Mouse (Mus musculus) liver, embryonic 16.5 days (tissue): Measurements from ENCODE around the gene Zfp365. TPM values are rescaled to one million over a fixed set of nuclear protein-coding genes. Genes with fewer than 3 reads are reported as not detected.

Source experiments
- ATAC-seq: fragments of 200-750 bp; cut with Nextera tagmentation; 2 replicates; pipeline ENCODE4 v1.8.0; 2017; ENCODE audit warnings: low read depth, mild to moderate bottlenecking, moderate number of reproducible peaks, moderate library complexity
- H3K27ac ChIP-seq: fragments of 300-500 bp; sonication (generic); 2 replicates; pipeline ENCODE4 v1.5.1; 2014; ENCODE audit warnings: mild to moderate bottlenecking, low read length
- H3K27me3 ChIP-seq: fragments of 300-500 bp; sonication (generic); 2 replicates; pipeline ENCODE4 v1.6.1; 2014; ENCODE audit warnings: low read depth, low read length, mixed read lengths; ENCODE audit not compliant: control insufficient read depth, insufficient read depth
- H3K36me3 ChIP-seq: fragments of 300-500 bp; sonication (generic); 2 replicates; pipeline ENCODE4 v1.6.1; 2014; ENCODE audit warnings: mild to moderate bottlenecking; ENCODE audit not compliant: control insufficient read depth, insufficient read depth
- H3K4me1 ChIP-seq: fragments of 300-500 bp; sonication (generic); 2 replicates; pipeline ENCODE4 v1.6.1; 2014; ENCODE audit warnings: low read depth, low read length, mixed read lengths; ENCODE audit not compliant: control insufficient read depth
- H3K4me2 ChIP-seq: fragments of 300-500 bp; sonication (generic); 2 replicates; pipeline ENCODE4 v1.6.1; 2014; ENCODE audit warnings: low read depth, low read length, mixed read lengths
- H3K4me3 ChIP-seq: fragments of 300-500 bp; sonication (generic); 2 replicates; pipeline ENCODE4 v1.5.1; 2014; ENCODE audit warnings: low read depth, mild to moderate bottlenecking, low read length
- H3K9ac ChIP-seq: fragments of 300-500 bp; sonication (generic); 2 replicates; pipeline ENCODE4 v1.6.1; 2014; ENCODE audit warnings: low read depth, low read length
- H3K9me3 ChIP-seq: fragments of 300-500 bp; sonication (generic); replicated peaks from 2 replicates; pipeline ENCODE4 v1.6.1; 2016; ENCODE audit warnings: low read length; ENCODE audit not compliant: control insufficient read depth
- WGBS: fragments of 180-500 bp; shearing (Covaris S2); extraction: QIAGEN DNeasy Blood & Tissue Kit; methylation state at CpG from one replicate; pipeline ENCODE4 v1.1.7; 2014; ENCODE audit not compliant: insufficient replicate concordance; 5-methylcytosine and 5-hydroxymethylcytosine counted together
- polyA plus RNA-seq: library from polyadenylated mRNA; unstranded; fragments of >200 nt; fragmentation: Nextera tagmentation; extraction: Ambion mirVana; gene quantifications from 2 replicates; pipeline ENCODE4 v1.2.1, GENCODE M21; 2015

Gene Zfp365
- polyA plus RNA-seq, 1 experiment from 2014 or later, result not detected

- H3K9me3 ChIP-seq, result no peaks in the 10 kb centered on the region
- no peaks in the 10 kb centered on the region for H3K4me1 ChIP-seq
- ATAC-seq, result no peak
- no peak overlapping the region for H3K4me2 ChIP-seq
- H3K4me3 ChIP-seq, result no peak overlapping the region
- no peak overlapping the region for H3K9ac ChIP-seq
- no peak overlapping the region for H3K27ac ChIP-seq
- H3K27me3 ChIP-seq, result no peaks in the 10 kb centered on the region
- no peaks in the 10 kb centered on the region for H3K36me3 ChIP-seq
- 63% methylated on average over 3 of the region's 3 CpGs for WGBS
Observed at GRCm38 (mm10) chr10:67865063-67865462, 47.4 kb downstream of the Zfp365 start.

- WGBS, result 15% methylated on average over 7 of the region's 7 CpGs
- H3K9me3 ChIP-seq, result no peaks in the 10 kb centered on the region
- ATAC-seq, result no peak
- no peak overlapping the region for H3K4me3 ChIP-seq
- no peak overlapping the region for H3K27ac ChIP-seq
- H3K9ac ChIP-seq, result no peak overlapping the region
- H3K27me3 ChIP-seq, result no peaks in the 10 kb centered on the region
- no peaks in the 10 kb centered on the region for H3K4me1 ChIP-seq
- H3K36me3 ChIP-seq, result no peaks in the 10 kb centered on the region
- H3K4me2 ChIP-seq, result no peak overlapping the region; the same call in 1 of the 2 replicates
Observed at GRCm38 (mm10) chr10:67862331-67862730, 50.1 kb downstream of the Zfp365 start.

- Histone ChIP-seq H3K27me3 (no peaks in the 10 kb centered on the region), H3K9me3 (no peaks in the 10 kb centered on the region), H3K4me2 (no peak overlapping the region), H3K27ac (no peak overlapping the region), H3K9ac (no peak overlapping the region), H3K36me3 (no peaks in the 10 kb centered on the region), H3K4me1 (no peaks in the 10 kb centered on the region), H3K4me3 (no peak overlapping the region)
- ATAC-seq, result no peak
- 14% methylated on average over 8 of the region's 8 CpGs for WGBS
Observed at GRCm38 (mm10) chr10:67858878-67859277, 53.6 kb downstream of the Zfp365 start.

GRCm38 (mm10) chr10:67857561-67857906, 54.9 kb downstream of the Zfp365 start:
- no peak for ATAC-seq
- WGBS, result 40% methylated on average over 4 of the region's 4 CpGs

GRCm38 (mm10) chr10:67856791-67857560, 55.5 kb downstream of the Zfp365 start:
- Histone ChIP-seq H3K9me3 (no peaks in the 10 kb centered on the region), H3K4me2 (no peak overlapping the region), H3K9ac (no peak overlapping the region), H3K36me3 (no peaks in the 10 kb centered on the region), H3K4me1 (no peaks in the 10 kb centered on the region), H3K27ac (no peak overlapping the region), H3K27me3 (no peaks in the 10 kb centered on the region), H3K4me3 (no peak overlapping the region)
- ATAC-seq, result no peak
- 66% methylated on average over 14 of the region's 14 CpGs for WGBS

More at GRCm38 (mm10) chr10:67857561-67857906, 54.9 kb downstream of the Zfp365 start:
- no peak overlapping the region for H3K9ac ChIP-seq
- H3K4me2 ChIP-seq, result no peak overlapping the region
- H3K36me3 ChIP-seq, result no peaks in the 10 kb centered on the region
- H3K27me3 ChIP-seq, result no peaks in the 10 kb centered on the region
- H3K9me3 ChIP-seq, result no peaks in the 10 kb centered on the region
- no peak overlapping the region for H3K27ac ChIP-seq
- no peak overlapping the region for H3K4me3 ChIP-seq
- H3K4me1 ChIP-seq, result no peaks in the 10 kb centered on the region

GRCm38 (mm10) chr10:67855760-67856159, 56.7 kb downstream of the Zfp365 start:
- no peak for ATAC-seq
- H3K9ac ChIP-seq, result no peak overlapping the region
- H3K27ac ChIP-seq, result no peak overlapping the region

GRCm38 (mm10) chr10:67852411-67852810, 60.1 kb downstream of the Zfp365 start:
- Histone ChIP-seq H3K4me2 (no peak overlapping the region), H3K27ac (no peak overlapping the region), H3K9ac (no peak overlapping the region), H3K9me3 (no peaks in the 10 kb centered on the region), H3K36me3 (no peaks in the 10 kb centered on the region), H3K4me1 (no peaks in the 10 kb centered on the region), H3K4me3 (no peak overlapping the region), H3K27me3 (no peaks in the 10 kb centered on the region)
- 41% methylated on average over 6 of the region's 6 CpGs for WGBS
- ATAC-seq, result no peak

More at GRCm38 (mm10) chr10:67855760-67856159, 56.7 kb downstream of the Zfp365 start:
- Histone ChIP-seq H3K4me1 (no peaks in the 10 kb centered on the region), H3K36me3 (no peaks in the 10 kb centered on the region), H3K27me3 (no peaks in the 10 kb centered on the region), H3K9me3 (no peaks in the 10 kb centered on the region), H3K4me3 (no peak overlapping the region), H3K4me2 (no peak overlapping the region)
- 46% methylated on average over 5 of the region's 5 CpGs for WGBS

- no peak overlapping the region for H3K4me2 ChIP-seq
- no peaks in the 10 kb centered on the region for H3K4me1 ChIP-seq
- no peak overlapping the region for H3K9ac ChIP-seq
- 64% methylated on average over 6 of the region's 6 CpGs for WGBS
- H3K9me3 ChIP-seq, result no peaks in the 10 kb centered on the region
- no peaks in the 10 kb centered on the region for H3K36me3 ChIP-seq
- H3K4me3 ChIP-seq, result no peak overlapping the region
- no peak overlapping the region for H3K27ac ChIP-seq
- no peaks in the 10 kb centered on the region for H3K27me3 ChIP-seq
- ATAC-seq, result no peak
Observed at GRCm38 (mm10) chr10:67851079-67851478, 61.4 kb downstream of the Zfp365 start.

- no peak overlapping the region for H3K27ac ChIP-seq
- 72% methylated on average over 14 of the region's 14 CpGs for WGBS
- ATAC-seq, result no peak
- no peaks in the 10 kb centered on the region for H3K9me3 ChIP-seq
- H3K4me3 ChIP-seq, result no peak overlapping the region
- no peaks in the 10 kb centered on the region for H3K27me3 ChIP-seq
- no peaks in the 10 kb centered on the region for H3K36me3 ChIP-seq
- H3K4me1 ChIP-seq, result no peaks in the 10 kb centered on the region
- H3K4me2 ChIP-seq, result no peak overlapping the region
- H3K9ac ChIP-seq, result no peak overlapping the region
Observed at GRCm38 (mm10) chr10:67846016-67846650, 66.3 kb downstream of the Zfp365 start.
